Mouse (Mus musculus) monocyte, adult 5-6 weeks (primary cell): Measurements from ENCODE around the gene Krt35. TPM values are rescaled to one million over a fixed set of nuclear protein-coding genes. Genes with fewer than 3 reads are reported as not detected.

Source experiments
- ATAC-seq: fragments of 153-309, 156-312 bp; replicated peaks from 2 replicates; pipeline ENCODE4 v1.8.0; 2017; ENCODE audit warnings: mild to moderate bottlenecking; ENCODE audit not compliant: low TSS enrichment, insufficient number of reproducible peaks, severe bottlenecking, poor library complexity, low FRiP score
- total RNA-seq: library from RNA; stranded (forward); fragments of 200-1000, 200-491, 200-594 nt; gene quantifications from 3 replicates; pipeline ENCODE4 v1.2.3, GENCODE M21; 2017

Gene Krt35
- not detected in 3 replicates for total RNA-seq

- no peak for ATAC-seq
Measured at GRCm38 (mm10) chr11:100096141-100096540, at the start of gene Krt35. Krt35 (minus strand) TSS chr11:100096241.

GRCm38 (mm10) chr11:100145104-100145503, 49.1 kb upstream of the Krt35 start:
- ATAC-seq, result no peak

GRCm38 (mm10) chr11:100140966-100141365, 44.9 kb upstream of the Krt35 start:
- no peak for ATAC-seq

GRCm38 (mm10) chr11:100139391-100139790, 43.4 kb upstream of the Krt35 start:
- ATAC-seq, result no peak

DNA sequence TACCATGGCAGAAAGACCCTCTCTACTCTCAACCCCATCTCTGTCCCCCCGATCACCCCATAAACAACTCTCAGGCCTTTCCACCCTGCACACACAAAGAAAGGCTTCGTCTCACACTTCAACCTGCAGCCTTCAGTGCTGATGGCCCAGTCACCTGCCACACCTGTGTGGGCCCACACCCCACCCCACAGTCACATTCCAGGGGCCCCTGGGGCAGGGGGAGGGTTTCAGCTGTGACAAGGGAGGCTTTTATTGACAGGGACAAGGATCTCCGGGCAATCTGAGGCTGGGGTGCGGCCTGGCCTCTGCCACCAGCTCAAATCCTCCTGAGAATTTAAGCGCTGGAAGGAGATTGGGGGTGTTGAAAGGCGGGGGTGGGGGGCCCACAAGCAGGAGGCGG, 42.8 kb upstream of the Krt35 start:
- ATAC-seq, result no peak

DNA sequence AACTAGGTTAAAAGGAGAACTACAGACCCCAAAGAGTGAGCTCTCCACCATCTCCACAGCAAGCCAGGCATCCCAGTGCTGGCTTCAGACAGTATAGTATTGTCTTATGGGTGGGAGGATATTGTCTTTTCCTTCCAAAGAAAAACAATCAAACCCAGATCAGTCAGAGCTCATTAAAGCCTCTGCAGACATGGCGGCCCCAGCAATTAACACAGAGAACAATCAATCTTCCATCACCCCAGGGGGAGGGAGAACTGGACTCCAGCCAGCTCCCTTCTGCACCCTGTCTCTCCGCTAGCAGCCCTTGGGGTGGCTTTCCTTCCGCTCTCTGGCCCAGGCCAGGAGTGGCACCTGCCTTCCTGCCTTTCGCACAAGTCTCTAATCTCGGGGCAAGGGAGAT, 41.7 kb upstream of the Krt35 start:
- ATAC-seq, result no peak

DNA sequence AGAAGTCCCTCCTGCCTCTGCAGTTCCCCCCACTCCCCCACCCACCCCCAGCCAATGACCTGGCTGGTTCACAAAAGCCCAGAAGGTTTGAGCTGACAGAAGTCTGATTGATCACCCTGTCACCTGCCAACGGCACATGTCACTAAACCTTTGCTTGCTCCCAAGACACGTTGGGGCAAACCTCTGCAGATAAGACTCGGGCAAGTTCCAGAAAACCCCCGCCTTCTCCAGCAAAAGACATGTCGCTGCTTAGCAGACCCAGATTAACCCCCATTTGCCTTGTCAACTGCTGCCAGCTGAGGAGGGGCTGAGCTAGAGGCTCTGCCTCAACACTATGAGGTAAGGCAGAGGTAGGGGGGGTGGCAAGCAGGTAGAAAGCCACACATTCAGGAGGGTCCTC, 40.5 kb upstream of the Krt35 start:
- ATAC-seq, result no peak

DNA sequence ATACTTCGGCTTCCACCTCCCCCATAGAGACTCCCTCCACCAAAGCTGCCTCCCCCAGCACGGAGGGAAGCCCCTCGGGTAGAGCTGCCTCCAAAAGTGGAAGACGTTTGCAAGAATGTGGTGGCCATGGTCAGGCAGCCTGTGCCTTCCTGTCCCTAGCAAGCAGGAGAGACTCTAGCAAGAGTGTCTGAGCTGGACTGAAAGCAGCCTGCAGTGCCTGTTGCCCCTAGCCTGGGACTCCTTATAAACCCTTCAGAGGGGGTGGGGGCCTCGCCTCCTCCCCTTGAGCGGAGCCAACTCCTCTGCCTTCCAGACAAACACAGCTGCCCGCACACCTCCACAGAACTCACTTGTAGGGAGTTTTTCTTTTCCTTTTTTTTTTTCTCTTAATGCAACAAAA, 39.7 kb upstream of the Krt35 start, which contains the start of gene Krt15:
Gene Krt15, minus strand, starts transcription at position 198 of the 400 bp plus-strand sequence.
- no peak for ATAC-seq

- ATAC-seq, result no peak
Measured at GRCm38 (mm10) chr11:100124901-100125300, 28.9 kb upstream of the Krt35 start.

GRCm38 (mm10) chr11:100121466-100121865, 25.4 kb upstream of the Krt35 start, which contains the start of gene Krt13:
Krt13 (minus strand) TSS chr11:100121566.
- ATAC-seq, result no peak

DNA sequence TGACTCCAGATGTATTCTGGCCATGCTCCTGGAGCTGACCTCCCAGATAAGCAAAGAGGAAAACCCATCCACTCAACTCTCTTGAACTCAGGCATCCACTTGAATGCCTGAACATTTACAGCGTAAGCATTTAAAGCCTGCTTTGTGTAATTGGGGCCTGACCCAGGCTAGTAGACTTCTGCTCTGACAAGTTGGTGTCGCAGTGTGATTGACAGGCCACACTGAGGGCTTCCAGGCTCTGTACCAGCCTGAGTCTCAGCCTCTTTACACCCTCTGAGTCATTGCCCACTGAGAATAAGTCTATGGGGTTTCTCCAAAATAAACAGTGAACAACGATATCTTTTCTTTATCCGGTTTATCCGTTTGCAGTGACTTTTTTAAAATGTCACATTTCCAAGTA, 24.3 kb upstream of the Krt35 start:
- ATAC-seq, result no peak

- ATAC-seq, result no peak
Measured at GRCm38 (mm10) chr11:100113742-100114029, 17.6 kb upstream of the Krt35 start.

DNA sequence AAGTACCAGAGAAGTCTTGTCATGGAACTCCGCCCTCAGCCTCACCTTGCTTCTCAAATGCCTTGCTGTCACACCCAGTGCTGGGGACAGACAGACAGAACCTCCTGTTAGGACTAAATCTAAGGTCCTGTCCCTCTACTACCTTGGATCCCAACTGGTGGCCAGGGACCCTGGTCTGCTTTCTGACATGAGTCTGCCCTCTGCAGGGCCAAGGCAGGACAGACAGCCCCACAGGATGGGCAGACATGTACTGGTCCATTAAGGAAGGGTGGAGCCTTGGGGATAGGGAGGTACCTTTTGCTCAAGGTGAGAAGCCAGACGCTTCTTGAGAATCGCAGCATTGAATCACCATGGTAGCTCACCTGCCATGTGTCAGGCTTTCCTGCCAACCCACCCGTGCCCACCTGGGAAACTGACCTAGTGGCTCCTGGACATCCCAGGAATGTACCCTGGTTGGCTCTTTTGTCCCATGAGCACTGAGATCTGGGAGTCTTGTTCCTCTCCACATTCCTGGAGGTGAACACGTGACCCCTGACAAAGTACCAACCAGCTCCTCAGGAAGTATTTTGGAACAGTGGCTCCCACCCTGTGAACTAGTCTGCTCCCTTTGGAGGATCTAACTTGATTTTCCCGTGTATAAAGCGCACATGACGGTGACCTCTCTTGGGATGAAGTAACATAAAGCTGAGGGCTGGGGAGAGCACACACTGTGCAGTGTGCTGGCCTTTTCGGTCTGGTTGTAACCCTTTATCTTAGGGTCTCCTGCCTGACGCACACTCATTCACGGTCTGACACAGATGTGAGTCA, 17.1 kb upstream of the Krt35 start:
- no peak for ATAC-seq

DNA sequence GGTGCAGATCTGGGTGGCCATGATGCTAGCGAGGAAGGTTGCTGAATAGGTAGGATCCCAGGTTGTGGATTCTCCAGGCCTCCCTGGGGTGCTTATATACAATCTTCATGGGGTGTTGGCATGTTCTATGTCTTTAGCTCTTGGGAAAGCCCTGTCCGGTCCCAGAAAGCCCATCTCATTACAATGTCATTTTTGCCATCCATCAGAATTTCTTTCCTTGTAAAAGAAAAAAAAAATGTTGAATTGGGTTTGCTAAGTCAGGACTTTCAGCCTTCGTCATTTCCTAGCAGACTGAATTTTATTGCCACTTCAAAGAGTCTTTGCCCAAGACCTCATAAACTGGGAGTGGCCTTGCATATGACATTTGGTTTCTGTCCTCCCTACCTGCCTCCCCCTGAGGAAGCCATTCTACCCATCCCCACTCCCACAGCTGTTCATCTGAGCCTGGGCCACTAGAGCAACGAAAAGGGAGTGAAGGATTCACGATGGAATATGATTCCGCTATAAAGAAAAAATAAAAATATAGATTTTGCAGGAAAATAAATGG, 9.6 kb upstream of the Krt35 start, which contains the start of gene Krt36:
Gene Krt36, minus strand, starts transcription at position 51 of the 547 bp plus-strand sequence.
- no peak for ATAC-seq

DNA sequence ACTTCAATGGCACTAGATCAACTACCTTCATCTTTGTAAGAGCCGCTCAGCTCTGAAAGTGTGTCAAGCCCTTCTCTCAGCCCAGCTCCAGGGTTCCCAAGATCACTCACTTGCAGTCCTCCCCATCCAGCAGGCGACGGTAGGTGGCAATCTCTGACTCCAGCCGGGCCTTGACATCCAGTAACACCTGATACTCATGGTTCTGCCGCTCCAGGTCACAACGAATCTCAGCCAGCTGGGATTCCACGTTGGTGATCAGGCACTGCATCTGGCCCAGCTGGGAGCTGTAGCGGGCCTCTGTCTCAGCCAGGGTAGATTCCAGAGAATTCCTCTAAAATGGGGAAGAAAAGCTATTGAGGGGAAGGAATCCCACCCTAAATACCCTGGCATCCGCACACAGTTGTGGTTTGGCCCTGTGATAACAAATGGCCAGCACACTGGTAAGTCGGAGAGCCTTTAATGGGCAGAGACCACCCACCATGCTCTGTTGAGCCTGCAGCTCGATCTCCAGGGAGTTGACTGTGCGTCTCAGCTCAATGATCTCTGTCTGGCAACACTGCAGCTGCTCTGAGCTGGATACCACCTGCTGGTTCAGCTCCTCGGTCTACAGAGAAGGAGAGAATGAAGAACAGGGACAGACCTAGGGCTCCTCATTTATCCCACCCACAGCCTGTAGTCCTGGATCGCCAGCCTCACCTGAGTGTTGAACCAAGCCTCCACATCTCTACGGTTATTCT, 6.8 kb upstream of the Krt35 start:
- ATAC-seq, result no peak

DNA sequence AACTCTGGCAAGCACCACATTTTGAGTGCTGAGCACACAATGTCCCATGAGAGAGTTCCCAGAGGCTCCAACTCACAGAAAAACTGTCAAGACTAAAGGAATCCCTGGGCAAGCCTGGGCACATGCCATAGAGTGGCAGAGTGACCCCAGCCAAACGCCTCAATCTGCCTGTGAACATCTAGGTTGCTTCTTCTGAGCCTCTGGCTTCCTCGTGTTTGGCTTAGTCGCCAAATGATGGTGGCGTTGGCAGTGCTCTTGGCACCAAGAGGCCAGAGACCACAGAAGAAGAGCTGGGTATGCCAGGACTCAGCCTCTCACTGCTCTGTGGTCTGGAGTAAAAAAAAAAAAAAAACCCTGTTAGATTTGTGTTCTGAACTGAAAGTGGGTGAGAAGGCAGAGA, 4.3 kb upstream of the Krt35 start:
- no peak for ATAC-seq

DNA sequence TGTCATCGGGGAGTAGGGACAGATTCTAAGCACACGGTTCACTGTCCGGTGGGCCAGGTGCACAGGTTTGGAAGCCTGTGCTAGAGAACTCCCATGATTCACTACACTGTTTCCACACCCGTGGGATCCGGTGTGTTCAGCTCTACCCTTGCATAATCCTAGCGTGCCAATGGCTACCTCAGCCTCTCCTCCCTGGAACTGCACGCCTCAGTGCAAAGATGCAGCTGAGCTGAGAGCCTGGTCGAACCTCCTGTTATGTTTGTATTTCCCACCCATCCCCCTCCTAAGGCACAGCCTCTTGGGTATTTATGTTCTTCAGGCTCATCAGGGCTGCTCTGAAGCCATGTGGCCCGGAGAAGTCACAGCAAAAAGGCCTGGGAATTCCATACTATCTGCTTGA, 1.8 kb upstream of the Krt35 start:
- ATAC-seq, result no peak

DNA sequence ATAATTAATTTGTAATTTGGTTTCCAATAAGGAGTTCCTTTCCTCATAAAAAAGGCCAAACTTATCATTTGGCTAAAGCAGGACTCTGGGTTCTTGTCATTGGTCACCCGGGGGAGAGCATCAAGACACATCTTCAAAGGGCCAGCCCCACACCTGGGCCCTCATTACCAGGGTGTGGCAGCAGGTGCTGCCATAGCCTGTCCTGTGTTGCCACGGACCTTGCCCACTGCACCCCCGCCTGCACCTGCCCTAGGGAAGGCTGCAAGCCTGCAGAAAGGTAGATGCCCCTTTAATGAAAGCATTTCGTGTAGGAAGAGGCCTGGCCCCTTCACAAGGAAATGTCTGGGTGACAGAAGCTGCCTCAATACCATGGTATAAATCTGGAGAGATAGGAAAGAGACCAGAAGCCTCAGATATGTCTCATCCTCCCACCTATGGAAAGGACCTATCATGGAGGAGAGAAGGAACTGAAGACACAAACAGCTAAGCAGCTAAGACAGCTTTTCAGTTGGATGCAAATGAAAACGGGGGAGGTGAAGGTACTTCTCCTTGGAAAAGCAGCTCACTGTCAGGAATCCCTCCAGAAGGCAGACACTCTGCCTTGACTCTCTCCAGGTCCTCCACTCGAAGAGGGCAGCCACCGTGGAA, 7.5 kb downstream of the Krt35 start:
- ATAC-seq, result no peak

DNA sequence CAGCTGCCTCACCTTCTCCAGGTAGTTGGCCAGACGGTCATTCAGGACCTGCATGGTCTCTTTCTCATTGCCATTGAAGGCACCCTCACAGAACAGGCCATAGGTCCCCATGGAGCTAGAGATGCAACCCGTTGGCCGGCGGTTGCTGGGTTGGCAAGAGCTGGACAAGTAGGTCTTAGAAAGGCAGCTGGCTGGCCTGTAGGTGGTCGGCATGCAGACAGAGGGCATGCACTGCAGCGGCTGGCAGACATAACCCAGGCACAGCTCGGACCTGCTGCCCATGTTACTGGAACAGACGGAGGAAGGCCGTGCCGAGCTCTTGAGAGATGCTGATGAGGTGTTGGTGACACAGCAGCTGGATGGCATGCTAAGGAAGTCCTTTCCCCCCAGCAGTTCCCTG, 8.2 kb downstream of the Krt35 start, which contains the start of gene Krt32:
Gene Krt32, minus strand, starts transcription at position 366 of the 400 bp plus-strand sequence.
- no peak for ATAC-seq
